Mouse (Mus musculus): ENCODE data around the gene Nit1. TPM values are rescaled to one million over a fixed set of nuclear protein-coding genes. Genes with fewer than 3 reads are reported as not detected.

Gene Nit1
- total and polyA plus RNA-seq, 2 experiments, result 128 to 139 TPM

DNA sequence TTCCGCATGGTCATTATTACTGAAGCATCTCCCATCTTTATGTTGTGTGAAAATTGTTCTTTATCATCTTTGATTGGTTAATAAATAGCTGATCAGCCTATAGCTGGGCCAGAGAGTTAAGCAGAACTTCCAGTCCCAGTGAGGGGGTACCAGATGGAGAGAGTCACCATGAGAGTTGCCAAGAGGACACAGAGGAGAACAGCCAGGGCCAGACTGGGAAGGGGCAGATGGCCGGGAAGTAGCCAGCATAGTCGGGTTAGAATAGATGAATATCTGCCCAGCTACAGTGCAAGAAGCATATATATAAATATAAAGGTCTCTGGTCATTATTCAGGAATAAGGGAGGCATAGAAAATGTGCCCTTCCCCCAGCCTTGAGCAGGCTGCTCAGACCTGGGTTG, 47.2 kb downstream of the Nit1 start:
- Histone ChIP-seq H3K4me3 (ENCODE audit: insufficient read depth, low read depth, low read length) (no peak overlapping the region), H3K9ac (ENCODE audit: low read depth, low read length) (no peak overlapping the region), H3K27me3 (ENCODE audit: control insufficient read depth, insufficient read depth, low read length) (no peaks in the 10 kb centered on the region), H3K27ac (replicated peaks; ENCODE audit: insufficient read depth, low read depth, low read length) (no peak overlapping the region), H3K36me3 (ENCODE audit: control insufficient read depth, insufficient read depth, low read length) (no peaks in the 10 kb centered on the region), H3K4me1 (ENCODE audit: control insufficient read depth, insufficient read depth, low read length) (no peaks in the 10 kb centered on the region), H3K79me2 (ENCODE audit: control insufficient read depth, insufficient read depth, low read length) (no peaks in the 10 kb centered on the region)
- no peak for DNase-seq (ENCODE audit: extremely low read depth, low read depth, low spot score)
- TF ChIP-seq CTCF (IDR thresholded peaks at IDR 0.05; ENCODE audit: low read depth, low read length) (no peak), POLR2A (IDR thresholded peaks at IDR 0.05; ENCODE audit: extremely low read depth, insufficient read depth, low read length) (no peak)
- 72% methylated on average over 3 of the region's 3 CpGs for WGBS

DNA sequence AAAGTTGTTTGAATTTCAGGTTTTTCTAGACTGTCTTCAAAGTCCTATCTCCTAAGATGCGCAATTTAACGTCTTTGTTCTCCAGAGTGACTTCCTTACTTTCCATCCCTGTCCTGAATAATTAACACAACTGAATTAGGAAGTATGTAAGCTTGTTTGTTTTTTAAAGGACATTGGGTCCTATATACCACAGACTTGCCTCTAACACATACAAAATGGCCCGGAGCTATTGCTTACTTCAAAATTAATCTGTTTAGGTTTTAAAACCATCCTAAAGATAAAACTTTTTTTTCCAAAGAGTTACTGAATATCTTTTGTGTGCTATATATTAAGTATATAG, 50.4 kb downstream of the Nit1 start:
- 11% methylated on average over 3 of the region's 3 CpGs for WGBS

DNA sequence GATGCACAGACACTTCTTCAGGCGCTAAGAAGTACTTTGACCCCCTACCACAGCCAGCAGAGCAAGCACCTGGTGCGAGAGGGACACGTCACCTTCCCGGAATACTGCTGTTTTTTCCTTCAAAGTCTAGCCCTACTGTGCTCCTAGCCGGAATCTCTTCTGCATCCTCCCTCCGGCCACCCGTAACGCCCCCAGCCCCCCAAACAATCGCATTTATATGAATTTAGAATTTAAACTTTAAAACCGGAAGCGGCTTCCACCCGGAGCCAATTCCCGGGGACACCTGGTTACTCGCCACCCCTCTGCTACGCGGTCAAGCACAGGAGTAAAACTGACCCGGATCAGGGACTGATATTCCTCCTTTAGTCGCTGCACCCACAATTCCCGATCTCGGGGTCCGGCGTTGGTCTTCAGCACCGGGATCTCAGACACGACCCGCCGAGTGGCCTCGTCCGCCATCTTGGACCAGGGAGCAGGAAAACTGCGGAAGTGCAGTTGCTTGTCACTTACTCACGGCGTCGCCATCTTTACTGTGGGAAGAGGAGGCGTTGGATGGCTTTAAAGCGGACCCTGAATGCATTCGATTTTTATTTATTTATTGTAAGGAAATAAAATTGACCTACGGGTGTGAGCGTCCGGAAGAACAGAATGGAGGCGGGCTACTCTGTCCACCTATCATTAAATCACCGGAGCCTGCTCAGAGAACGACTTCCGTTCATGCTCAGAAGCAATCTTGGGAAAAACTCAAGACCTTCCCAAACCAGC, 51.0 kb downstream of the Nit1 start, which contains the start of gene Ufc1:
Gene Ufc1, minus strand, starts transcription at position 727 of the 765 bp plus-strand sequence.
- peaks cover under 1% of the 10 kb centered on the region; the same call in 1 of the 2 replicates for H3K36me3 ChIP-seq (ENCODE audit: control insufficient read depth, insufficient read depth, low read length)
- H3K27me3 ChIP-seq (ENCODE audit: control insufficient read depth, insufficient read depth, low read length), result no peaks in the 10 kb centered on the region
- peaks cover 6% of the 10 kb centered on the region; the same call in 1 of the 2 replicates for H3K79me2 ChIP-seq (ENCODE audit: control insufficient read depth, insufficient read depth, low read length)
- H3K27ac ChIP-seq (replicated peaks; ENCODE audit: insufficient read depth, low read depth, low read length), result peak within 1 kb of the TSS; percentile 94
- no peaks in the 10 kb centered on the region for H3K4me1 ChIP-seq (ENCODE audit: control insufficient read depth, insufficient read depth, low read length)
- peak within 1 kb of the TSS; percentile 87 for H3K9ac ChIP-seq (ENCODE audit: low read depth, low read length)
- peak within 1 kb of the TSS; percentile 84 for H3K4me3 ChIP-seq (ENCODE audit: insufficient read depth, low read depth, low read length)
- DNase-seq (ENCODE audit: extremely low read depth, low read depth, low spot score), result peak; percentile 91
- TF ChIP-seq POLR2A (IDR thresholded peaks at IDR 0.05; ENCODE audit: extremely low read depth, insufficient read depth, low read length) (0 out of 2 replicates have a peak, but pooled peaks have one; percentile 18), CTCF (IDR thresholded peaks at IDR 0.05; ENCODE audit: low read depth, low read length) (no peak)
- WGBS, result under 1% methylated on average over 42 of the region's 42 CpGs

More for the DNA sequence above, 50.4 kb downstream of the Nit1 start:
- Histone ChIP-seq H3K4me1 (ENCODE audit: control insufficient read depth, insufficient read depth, low read length) (no peaks in the 10 kb centered on the region), H3K79me2 (ENCODE audit: control insufficient read depth, insufficient read depth, low read length) (peaks cover 6% of the 10 kb centered on the region; the same call in 1 of the 2 replicates), H3K4me3 (ENCODE audit: insufficient read depth, low read depth, low read length) (peak overlapping the region; percentile 84), H3K27me3 (ENCODE audit: control insufficient read depth, insufficient read depth, low read length) (no peaks in the 10 kb centered on the region), H3K9ac (ENCODE audit: low read depth, low read length) (no peak overlapping the region), H3K27ac (replicated peaks; ENCODE audit: insufficient read depth, low read depth, low read length) (no peak overlapping the region), H3K36me3 (ENCODE audit: control insufficient read depth, insufficient read depth, low read length) (no peaks in the 10 kb centered on the region)
- TF ChIP-seq POLR2A (IDR thresholded peaks at IDR 0.05; ENCODE audit: extremely low read depth, insufficient read depth, low read length) (no peak), CTCF (IDR thresholded peaks at IDR 0.05; ENCODE audit: low read depth, low read length) (no peak)
- DNase-seq (ENCODE audit: extremely low read depth, low read depth, low spot score), result no peak

DNA sequence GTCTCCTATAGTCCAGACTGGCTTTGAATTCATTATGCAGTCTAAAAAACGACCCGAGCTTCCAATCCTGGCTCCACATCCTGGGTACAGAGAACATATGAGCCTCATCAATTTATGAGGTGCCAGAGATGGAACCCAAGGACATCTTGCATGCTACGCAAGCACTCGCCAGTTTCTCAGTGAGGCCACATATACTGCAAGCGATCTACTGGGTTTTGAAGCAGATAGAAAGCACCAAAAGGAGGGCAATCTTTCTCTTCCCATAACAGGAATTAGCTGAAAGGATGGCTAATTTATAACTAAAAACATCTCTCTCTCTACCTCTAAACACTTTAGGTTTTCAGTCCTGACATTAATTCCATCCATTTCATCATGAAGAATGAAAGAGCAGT, 51.5 kb downstream of the Nit1 start:
- peaks cover 6% of the 10 kb centered on the region; the same call in 1 of the 2 replicates for H3K36me3 ChIP-seq (ENCODE audit: control insufficient read depth, insufficient read depth, low read length)
- no peaks in the 10 kb centered on the region for H3K4me1 ChIP-seq (ENCODE audit: control insufficient read depth, insufficient read depth, low read length)
- no peak for DNase-seq (ENCODE audit: extremely low read depth, low read depth, low spot score)
- peaks cover 6% of the 10 kb centered on the region; the same call in 1 of the 2 replicates for H3K79me2 ChIP-seq (ENCODE audit: control insufficient read depth, insufficient read depth, low read length)
- no peak for TF ChIP-seq CTCF (IDR thresholded peaks at IDR 0.05; ENCODE audit: low read depth, low read length)
- 15% methylated on average over 5 of the region's 5 CpGs for WGBS
- H3K4me3 ChIP-seq (ENCODE audit: insufficient read depth, low read depth, low read length), result peak overlapping the region; percentile 84
- peak overlapping the region; percentile 94 for H3K27ac ChIP-seq (replicated peaks; ENCODE audit: insufficient read depth, low read depth, low read length)
- peak overlapping the region; percentile 87 for H3K9ac ChIP-seq (ENCODE audit: low read depth, low read length)
- H3K27me3 ChIP-seq (ENCODE audit: control insufficient read depth, insufficient read depth, low read length), result no peaks in the 10 kb centered on the region

DNA sequence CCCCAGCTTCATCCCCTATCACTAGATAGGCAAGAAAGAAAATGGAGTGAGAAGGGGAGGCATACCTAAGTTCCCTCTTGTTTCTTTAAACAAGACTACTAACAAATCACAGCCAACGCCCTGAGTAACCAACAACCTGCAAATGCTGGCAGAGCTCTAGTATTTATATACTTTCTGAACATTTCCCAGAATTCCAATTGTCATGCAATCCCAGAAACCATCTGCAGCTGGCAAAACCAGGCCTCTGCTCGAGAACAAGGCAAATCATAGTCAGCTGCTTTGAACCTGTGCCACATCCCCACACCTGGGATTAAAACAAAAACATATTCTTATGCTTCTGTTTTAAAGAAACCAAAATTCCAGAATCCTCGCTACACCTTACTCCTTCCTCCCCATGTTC, 52.1 kb downstream of the Nit1 start:
- Histone ChIP-seq H3K4me3 (ENCODE audit: insufficient read depth, low read depth, low read length) (peak overlapping the region; percentile 84; the same call in 1 of the 2 replicates), H3K27me3 (ENCODE audit: control insufficient read depth, insufficient read depth, low read length) (no peaks in the 10 kb centered on the region), H3K36me3 (ENCODE audit: control insufficient read depth, insufficient read depth, low read length) (peaks cover 10% of the 10 kb centered on the region), H3K9ac (ENCODE audit: low read depth, low read length) (no peak overlapping the region), H3K4me1 (ENCODE audit: control insufficient read depth, insufficient read depth, low read length) (no peaks in the 10 kb centered on the region), H3K79me2 (ENCODE audit: control insufficient read depth, insufficient read depth, low read length) (peaks cover 6% of the 10 kb centered on the region; the same call in 1 of the 2 replicates), H3K27ac (replicated peaks; ENCODE audit: insufficient read depth, low read depth, low read length) (no peak overlapping the region; the same call in 1 of the 2 replicates)
- TF ChIP-seq CTCF (IDR thresholded peaks at IDR 0.05; ENCODE audit: low read depth, low read length) (no peak), POLR2A (IDR thresholded peaks at IDR 0.05; ENCODE audit: extremely low read depth, insufficient read depth, low read length) (no peak)
- WGBS, result 50% methylated on average over 3 of the region's 3 CpGs
- DNase-seq (ENCODE audit: extremely low read depth, low read depth, low spot score), result peak; percentile 53

DNA sequence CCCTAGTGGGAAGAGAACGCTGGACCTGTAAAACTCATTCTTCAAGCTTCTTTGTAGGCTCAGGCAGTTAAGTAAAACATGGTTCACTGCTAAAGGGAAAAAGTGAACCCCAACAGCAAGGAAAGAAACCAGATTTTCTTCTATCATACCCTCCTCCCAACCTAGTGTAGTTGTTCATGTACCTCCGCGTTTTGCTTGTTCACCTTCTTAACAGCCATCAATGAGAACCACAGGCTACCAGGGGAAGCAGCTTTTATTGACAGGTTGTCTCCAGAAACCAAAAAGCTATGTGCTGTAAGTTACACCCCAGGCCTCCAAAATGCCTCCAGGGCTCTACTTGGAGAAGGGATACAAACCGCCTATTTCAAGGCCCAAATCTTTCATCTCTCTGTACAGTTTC, 57.1 kb downstream of the Nit1 start:
- Histone ChIP-seq H3K4me3 (ENCODE audit: insufficient read depth, low read depth, low read length) (no peak overlapping the region), H3K27ac (replicated peaks; ENCODE audit: insufficient read depth, low read depth, low read length) (no peak overlapping the region), H3K36me3 (ENCODE audit: control insufficient read depth, insufficient read depth, low read length) (peaks cover 10% of the 10 kb centered on the region), H3K9ac (ENCODE audit: low read depth, low read length) (no peak overlapping the region), H3K79me2 (ENCODE audit: control insufficient read depth, insufficient read depth, low read length) (peaks cover 13% of the 10 kb centered on the region; the same call in 1 of the 2 replicates), H3K4me1 (ENCODE audit: control insufficient read depth, insufficient read depth, low read length) (peaks cover 3% of the 10 kb centered on the region), H3K27me3 (ENCODE audit: control insufficient read depth, insufficient read depth, low read length) (no peaks in the 10 kb centered on the region)
- 66% methylated on average over 4 of the region's 4 CpGs for WGBS
- no peak for TF ChIP-seq POLR2A (IDR thresholded peaks at IDR 0.05; ENCODE audit: extremely low read depth, insufficient read depth, low read length)
- TF ChIP-seq CTCF (IDR thresholded peaks at IDR 0.05; ENCODE audit: low read depth, low read length), result no peak
- no peak for DNase-seq (ENCODE audit: extremely low read depth, low read depth, low spot score)

Other genes with a start within 250 kb of the Nit1 start
- gene Cfap126, start 231.7 kb downstream of the Nit1 start, total RNA-seq (2014; rRNA removed), result 0.13 and 0.37 TPM in 2 replicates
- 1.5 and 3.5 TPM in 2 replicates for gene Cfap126, start 231.7 kb downstream of the Nit1 start, polyA plus RNA-seq (2012; rRNA removed)
- 194 and 217 TPM in 2 replicates for gene Sdhc, start 195.0 kb downstream of the Nit1 start, total RNA-seq (2014; rRNA removed)
- gene Sdhc, start 195.0 kb downstream of the Nit1 start, polyA plus RNA-seq (2012; rRNA removed), result 375 and 403 TPM in 2 replicates
- 0.07 and 0.09 TPM in 2 replicates for gene Mpz, start 194.9 kb downstream of the Nit1 start, total RNA-seq (2014; rRNA removed)
- gene Mpz, start 194.9 kb downstream of the Nit1 start, polyA plus RNA-seq (2012; rRNA removed), result 0.27 and 0.83 TPM in 2 replicates
- 3.8 and 10.0 TPM in 2 replicates for gene Pcp4l1, start 149.4 kb downstream of the Nit1 start, total RNA-seq (2014; rRNA removed)
- gene Pcp4l1, start 149.4 kb downstream of the Nit1 start, polyA plus RNA-seq (2012; rRNA removed), result 10.5 and 15.0 TPM in 2 replicates
- 178 and 264 TPM in 2 replicates for gene Nr1i3, start 131.7 kb downstream of the Nit1 start, total RNA-seq (2014; rRNA removed)
- gene Nr1i3, start 131.7 kb downstream of the Nit1 start, polyA plus RNA-seq (2012; rRNA removed), result 215 and 229 TPM in 2 replicates
- gene Tomm40l, start 123.1 kb downstream of the Nit1 start, total RNA-seq (2014; rRNA removed), result 5.5 and 10.7 TPM in 2 replicates
- gene Tomm40l, start 123.1 kb downstream of the Nit1 start, polyA plus RNA-seq (2012; rRNA removed), result 6.7 and 9.7 TPM in 2 replicates
- gene Apoa2, start 120.6 kb downstream of the Nit1 start, total RNA-seq (2014; rRNA removed), result 15,245 and 18,176 TPM in 2 replicates
- gene Apoa2, start 120.6 kb downstream of the Nit1 start, polyA plus RNA-seq (2012; rRNA removed), result 28,168 and 29,095 TPM in 2 replicates
- 6.4 and 12.4 TPM in 2 replicates for gene Fcer1g, start 111.3 kb downstream of the Nit1 start, total RNA-seq (2014; rRNA removed)
- 21.3 and 50.7 TPM in 2 replicates for gene Fcer1g, start 111.3 kb downstream of the Nit1 start, polyA plus RNA-seq (2012; rRNA removed)
- gene Adamts4, start 95.2 kb downstream of the Nit1 start, total RNA-seq (2014; rRNA removed), result 0.09 and 0.13 TPM in 2 replicates
- 0.15 and 0.37 TPM in 2 replicates for gene Adamts4, start 95.2 kb downstream of the Nit1 start, polyA plus RNA-seq (2012; rRNA removed)
- 272 and 275 TPM in 2 replicates for gene Ndufs2, start 94.3 kb downstream of the Nit1 start, total RNA-seq (2014; rRNA removed)
- gene Ndufs2, start 94.3 kb downstream of the Nit1 start, polyA plus RNA-seq (2012; rRNA removed), result 174 and 195 TPM in 2 replicates
- gene B4galt3, start 75.3 kb downstream of the Nit1 start, total RNA-seq (2014; rRNA removed), result 4.8 and 6.4 TPM in 2 replicates
- gene B4galt3, start 75.3 kb downstream of the Nit1 start, polyA plus RNA-seq (2012; rRNA removed), result 16.1 and 23.9 TPM in 2 replicates
- 11.0 and 14.4 TPM in 2 replicates for gene Ppox, start 64.5 kb downstream of the Nit1 start, total RNA-seq (2014; rRNA removed)
- 19.6 and 31.2 TPM in 2 replicates for gene Ppox, start 64.5 kb downstream of the Nit1 start, polyA plus RNA-seq (2012; rRNA removed)
- gene Usp21, start 57.7 kb downstream of the Nit1 start, total RNA-seq (2014; rRNA removed), result 4.3 and 7.2 TPM in 2 replicates
- 20.2 and 23.8 TPM in 2 replicates for gene Usp21, start 57.7 kb downstream of the Nit1 start, polyA plus RNA-seq (2012; rRNA removed)
- 96.5 and 103 TPM in 2 replicates for gene Ufc1, start 50.6 kb downstream of the Nit1 start, total RNA-seq (2014; rRNA removed)
- gene Ufc1, start 50.6 kb downstream of the Nit1 start, polyA plus RNA-seq (2012; rRNA removed), result 30.3 and 34.5 TPM in 2 replicates
- 14.7 and 15.8 TPM in 2 replicates for gene Dedd, start 16.5 kb downstream of the Nit1 start, total RNA-seq (2014; rRNA removed)
- 28.3 and 34.1 TPM in 2 replicates for gene Dedd, start 16.5 kb downstream of the Nit1 start, polyA plus RNA-seq (2012; rRNA removed)
- 21.6 and 26.6 TPM in 2 replicates for gene Pfdn2, start within 50 bp of the Nit1 start, total RNA-seq (2014; rRNA removed)
- 13.1 and 15.2 TPM in 2 replicates for gene Pfdn2, start within 50 bp of the Nit1 start, polyA plus RNA-seq (2012; rRNA removed)
- not detected in 2 replicates for gene Klhdc9, start 15.2 kb upstream of the Nit1 start, total RNA-seq (2014; rRNA removed)
- 0.05 TPM in 1 of 2 replicates, not detected in the other for gene Klhdc9, start 15.2 kb upstream of the Nit1 start, polyA plus RNA-seq (2012; rRNA removed)
- 0.09 and 0.20 TPM in 2 replicates for gene Nectin4, start 24.5 kb upstream of the Nit1 start, total RNA-seq (2014; rRNA removed)
- gene Nectin4, start 24.5 kb upstream of the Nit1 start, polyA plus RNA-seq (2012; rRNA removed), result 0.09 and 0.16 TPM in 2 replicates
- gene Arhgap30, start 43.3 kb upstream of the Nit1 start, total RNA-seq (2014; rRNA removed), result 2.4 and 2.8 TPM in 2 replicates
- 1.3 and 2.0 TPM in 2 replicates for gene Arhgap30, start 43.3 kb upstream of the Nit1 start, polyA plus RNA-seq (2012; rRNA removed)
- gene Usf1, start 65.7 kb upstream of the Nit1 start, total RNA-seq (2014; rRNA removed), result 27.2 and 33.7 TPM in 2 replicates
- 39.4 and 44.7 TPM in 2 replicates for gene Usf1, start 65.7 kb upstream of the Nit1 start, polyA plus RNA-seq (2012; rRNA removed)
- gene Tstd1, start 73.2 kb upstream of the Nit1 start, total RNA-seq (2014; rRNA removed), result 26.6 and 27.8 TPM in 2 replicates
- gene Tstd1, start 73.2 kb upstream of the Nit1 start, polyA plus RNA-seq (2012; rRNA removed), result 50.6 and 57.2 TPM in 2 replicates
- gene F11r, start 91.9 kb upstream of the Nit1 start, total RNA-seq (2014; rRNA removed), result 39.1 and 56.8 TPM in 2 replicates
- 47.7 and 60.4 TPM in 2 replicates for gene F11r, start 91.9 kb upstream of the Nit1 start, polyA plus RNA-seq (2012; rRNA removed)
- 3.4 and 5.5 TPM in 2 replicates for gene Alyref2, start 157.8 kb upstream of the Nit1 start, total RNA-seq (2014; rRNA removed)
- 3.2 and 4.6 TPM in 2 replicates for gene Alyref2, start 157.8 kb upstream of the Nit1 start, polyA plus RNA-seq (2012; rRNA removed)
- not detected in 2 replicates for gene Itln1, start 189.6 kb upstream of the Nit1 start, total RNA-seq (2014; rRNA removed)
- gene Itln1, start 189.6 kb upstream of the Nit1 start, polyA plus RNA-seq (2012; rRNA removed), result not detected in 2 replicates
- 0.40 and 0.46 TPM in 2 replicates for gene Cd244a, start 213.5 kb upstream of the Nit1 start, total RNA-seq (2014; rRNA removed)
- 0.17 TPM in 1 of 2 replicates, not detected in the other for gene Cd244a, start 213.5 kb upstream of the Nit1 start, polyA plus RNA-seq (2012; rRNA removed)

Measured in liver, adult 2 months (tissue).